Mouse (Mus musculus) adrenal gland (tissue): ENCODE measurements around the gene Defb43.

Experiments used
- intact Hi-C: fragments of 180-260 bp; cut with DNase I; formaldehyde crosslinking; loops from one replicate; pipeline ENCODE4 v1.15.1; 2025

Defb43 gene

GRCm38 (mm10) chr14:63066630-63067310 lies 55.2 kb downstream of the Defb43 start:
- intact Hi-C loops = loop anchor here (5.0 kb wide), 1 partner anchor 306 kb away; no protein-coding TSS in a partner anchor
